Mouse (Mus musculus) spleen, postnatal 10 days (tissue): Measurements from ENCODE around the gene Ptgs1.

Experiments
- DNase-seq, 2 experiments: peaks; one replicate each; pipeline ENCODE4 v3.0.0; 2021 to 2022; ENCODE audit warnings: low spot score in 2 of 2

The Ptgs1 gene

DNA sequence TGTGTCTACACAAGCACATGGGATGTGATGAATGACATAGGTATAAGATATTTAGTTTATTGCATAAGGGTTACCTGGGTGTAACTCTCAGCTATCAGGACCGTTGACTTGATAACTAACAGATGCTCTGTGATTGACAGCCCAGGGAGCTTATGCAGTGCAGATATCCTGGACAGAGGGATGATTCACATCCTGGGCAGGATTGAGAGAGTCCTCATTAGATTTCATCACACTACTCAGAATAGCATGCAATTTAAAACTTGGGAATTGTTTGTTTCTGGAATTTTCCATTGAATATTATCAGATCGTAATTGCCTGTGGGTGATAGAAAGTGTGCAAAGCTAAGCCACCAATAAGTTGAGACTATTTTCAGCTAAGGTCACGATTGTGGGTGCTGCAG, 17.7 kb downstream of the Ptgs1 start:
- no peak for DNase-seq

DNA sequence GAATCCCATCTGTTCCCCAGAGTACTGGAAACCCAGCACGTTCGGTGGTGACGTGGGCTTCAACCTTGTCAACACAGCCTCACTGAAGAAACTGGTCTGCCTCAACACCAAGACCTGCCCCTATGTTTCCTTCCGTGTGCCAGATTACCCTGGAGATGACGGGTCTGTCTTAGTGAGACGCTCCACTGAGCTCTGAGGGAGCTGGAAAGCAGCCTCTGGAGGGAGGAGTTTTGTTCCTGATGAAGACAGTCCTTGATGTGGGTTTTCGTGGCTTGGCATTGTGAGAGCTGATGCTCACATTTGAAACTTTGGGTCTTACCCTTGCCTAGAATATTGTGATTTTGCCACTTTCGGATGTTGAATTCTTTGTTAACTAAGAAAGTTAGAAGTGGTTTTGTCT, 20.9 kb downstream of the Ptgs1 start:
- no peak for DNase-seq

DNA sequence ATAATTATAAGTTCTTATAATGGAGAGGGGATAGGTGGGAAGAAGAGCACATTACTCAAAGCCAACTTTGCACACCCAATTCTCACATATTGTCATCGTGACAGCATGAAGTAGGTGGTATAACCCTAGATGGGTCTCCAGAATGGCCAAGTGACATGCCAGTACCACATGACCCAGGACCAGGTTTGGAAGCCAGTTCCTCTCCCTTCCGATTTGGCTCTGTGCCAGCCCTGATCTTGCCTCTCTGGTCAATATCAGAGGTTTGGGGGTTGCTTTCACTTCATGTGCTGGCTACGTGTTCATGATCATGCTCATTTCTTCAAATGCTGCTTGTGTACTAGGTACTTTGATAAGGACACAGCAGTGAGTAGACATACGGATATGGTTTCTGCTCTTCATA, 22.3 kb downstream of the Ptgs1 start:
- DNase-seq: no peak

DNA sequence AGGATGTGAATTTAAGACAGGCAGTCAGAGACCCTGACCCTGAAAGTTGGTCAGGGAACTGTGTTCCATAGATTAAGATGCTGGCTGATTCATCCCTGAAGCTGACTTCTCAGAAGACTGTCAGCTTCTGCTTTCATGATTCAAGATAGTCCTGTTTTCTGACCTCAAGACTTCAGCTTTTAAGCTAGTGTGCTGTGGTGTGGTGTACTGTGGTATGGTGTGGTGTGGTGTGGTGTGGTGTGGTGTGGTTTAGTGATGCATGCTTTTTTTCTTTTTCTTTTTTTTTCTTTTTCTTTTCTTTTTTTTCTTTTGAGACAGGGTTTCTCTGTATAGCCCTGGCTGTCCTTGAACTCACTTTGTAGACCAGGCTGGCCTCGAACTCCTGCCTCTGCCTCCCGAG, 24.2 kb downstream of the Ptgs1 start:
- DNase-seq: no peak

DNA sequence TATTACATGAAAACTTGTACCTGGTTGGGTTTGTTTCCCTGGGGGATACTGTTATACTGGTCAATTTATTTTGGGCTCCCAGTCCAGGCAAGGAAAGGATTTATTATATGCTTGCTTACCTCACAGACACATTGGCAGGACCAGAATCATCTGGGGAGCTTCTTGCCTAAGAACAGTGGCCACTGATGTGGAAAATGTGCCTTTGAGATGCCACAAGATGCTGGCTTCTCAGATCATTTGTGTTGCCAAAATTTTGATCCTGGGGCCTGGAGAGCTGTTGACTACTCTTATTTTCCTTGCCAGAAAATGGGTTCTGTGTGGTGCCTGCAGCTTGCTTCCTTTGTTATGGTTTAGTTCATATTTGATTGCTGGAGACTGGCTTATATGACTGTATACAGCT, 26.7 kb downstream of the Ptgs1 start:
- DNase-seq: no peak

DNA sequence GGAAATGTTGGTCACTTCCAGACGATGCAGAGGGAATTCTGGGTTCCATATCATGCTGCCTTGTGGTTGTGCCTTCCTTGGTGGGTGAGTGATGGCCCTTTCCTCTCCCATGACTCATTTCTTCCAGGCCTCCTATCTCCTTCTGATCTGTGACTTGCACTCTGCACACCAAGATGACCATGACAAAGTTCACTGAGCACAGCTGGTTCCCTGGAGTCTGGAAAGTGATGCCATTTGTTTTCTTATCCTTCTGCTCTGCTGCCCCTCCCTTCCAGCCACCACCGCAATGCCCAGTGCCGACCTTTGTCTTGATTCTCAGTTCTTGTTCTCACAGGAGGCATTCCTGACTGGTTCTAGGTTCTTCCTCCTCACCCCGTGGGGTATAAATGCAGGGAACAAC, 29.2 kb downstream of the Ptgs1 start:
- no peak for DNase-seq

DNA sequence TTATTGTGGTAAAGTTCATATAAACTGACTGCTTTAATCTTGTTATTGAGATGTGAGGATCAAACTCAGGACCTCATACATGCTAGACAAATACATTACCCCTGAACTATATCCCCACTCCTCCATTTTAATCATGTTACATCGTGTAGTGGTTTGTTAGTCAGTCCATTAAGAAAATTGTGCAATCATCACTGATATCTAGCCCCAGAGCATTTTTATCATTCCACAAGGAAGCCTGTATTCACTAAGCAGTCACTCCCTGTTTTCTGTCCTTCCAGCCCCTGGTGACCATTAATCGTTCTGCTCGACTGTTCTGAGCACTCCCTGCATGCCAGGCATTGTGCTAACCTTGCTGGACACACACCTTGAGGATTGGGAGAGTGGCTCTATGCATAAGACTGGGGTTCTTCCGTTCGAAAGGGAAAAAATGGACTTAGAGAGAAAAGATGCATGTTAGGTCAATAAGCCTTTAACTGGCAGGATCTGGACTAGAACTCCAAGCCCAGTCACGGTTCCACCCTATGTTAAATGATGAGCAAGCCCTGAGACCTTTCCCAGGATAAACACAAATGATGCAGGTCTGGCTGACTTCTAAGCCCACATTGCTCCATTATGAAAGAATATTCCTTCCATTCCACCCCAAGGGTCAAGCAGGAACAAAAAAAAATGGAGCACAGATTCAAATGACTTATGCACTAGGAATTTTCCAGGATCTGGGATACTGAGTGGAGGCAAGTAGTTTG, 29.7 kb downstream of the Ptgs1 start:
- no peak for DNase-seq

DNA sequence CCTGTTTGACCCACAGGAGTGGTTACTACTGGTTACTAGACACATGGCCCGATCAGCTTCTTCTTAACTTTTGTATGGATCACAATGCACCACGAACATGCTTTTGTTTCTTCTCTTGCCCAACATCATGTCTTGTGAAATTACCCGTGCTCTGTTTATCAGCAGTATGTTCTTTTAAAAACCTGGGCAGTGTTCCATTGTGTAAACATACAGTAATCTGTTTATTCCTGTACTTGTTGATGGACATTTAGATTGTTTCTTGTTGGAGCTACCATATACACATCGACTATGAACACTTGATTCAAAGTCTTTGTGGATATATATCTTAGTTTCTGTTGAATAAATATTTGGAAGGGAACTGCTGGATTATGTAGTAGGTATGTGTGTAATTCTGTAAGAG, 31.8 kb downstream of the Ptgs1 start:
- no peak for DNase-seq

DNA sequence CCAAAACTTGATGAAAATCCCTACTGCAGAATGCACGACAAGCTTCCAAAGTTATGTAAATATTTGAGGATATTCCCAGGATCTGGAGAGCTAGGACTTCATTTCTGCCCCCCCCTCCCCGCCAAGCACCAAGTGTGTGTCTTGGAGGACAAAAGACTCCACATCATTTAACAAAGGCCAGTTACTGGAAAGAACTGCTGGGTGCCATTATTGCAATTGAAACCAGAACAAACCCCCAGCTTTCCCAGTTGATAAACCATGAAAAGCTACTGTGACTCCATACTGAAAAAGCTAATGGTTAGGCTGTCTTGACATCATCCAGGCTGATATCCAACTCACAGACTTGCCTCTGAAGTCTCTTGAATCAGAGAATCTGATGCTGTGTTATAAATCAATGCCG, 39.2 kb downstream of the Ptgs1 start:
- no peak for DNase-seq

DNA sequence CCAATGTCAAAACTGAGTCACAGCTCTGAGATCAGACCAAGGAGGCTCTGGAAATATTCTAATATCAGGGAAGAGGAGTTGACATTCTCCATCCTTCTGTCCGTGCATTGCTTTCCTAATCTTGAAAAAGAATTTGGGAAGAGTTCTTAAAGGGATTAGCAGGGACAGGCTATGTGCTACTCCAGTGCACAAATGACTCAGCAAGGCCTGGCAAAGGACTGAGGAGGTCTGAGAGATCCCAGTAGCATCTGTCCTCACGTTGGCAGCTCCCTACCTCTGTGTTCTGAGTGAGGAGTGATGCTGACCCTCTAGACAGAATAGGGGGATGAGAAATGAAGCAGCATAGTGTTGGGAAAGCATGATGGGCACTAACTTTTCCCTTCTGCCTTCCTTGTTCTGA, 40.0 kb downstream of the Ptgs1 start:
- no peak for DNase-seq

DNA sequence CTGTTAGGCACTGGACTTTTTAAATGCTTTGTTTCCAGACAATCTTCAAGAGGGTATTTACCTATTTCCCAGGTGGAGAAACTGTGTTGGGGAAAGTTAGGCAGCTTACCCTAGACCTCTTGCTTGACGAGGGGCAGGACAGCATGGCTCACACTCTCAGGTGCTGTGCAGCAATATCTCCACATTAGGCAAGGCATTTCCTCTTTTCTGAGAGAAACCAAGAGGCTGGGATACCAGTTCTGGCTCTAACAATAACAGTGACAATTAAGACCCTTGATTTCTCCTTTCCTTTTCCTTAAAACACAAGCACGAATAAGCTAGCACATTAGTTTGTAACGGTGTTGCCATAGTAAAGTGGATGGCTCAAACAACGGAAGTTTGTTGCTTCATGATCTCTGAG, 40.9 kb downstream of the Ptgs1 start:
- DNase-seq: no peak

DNA sequence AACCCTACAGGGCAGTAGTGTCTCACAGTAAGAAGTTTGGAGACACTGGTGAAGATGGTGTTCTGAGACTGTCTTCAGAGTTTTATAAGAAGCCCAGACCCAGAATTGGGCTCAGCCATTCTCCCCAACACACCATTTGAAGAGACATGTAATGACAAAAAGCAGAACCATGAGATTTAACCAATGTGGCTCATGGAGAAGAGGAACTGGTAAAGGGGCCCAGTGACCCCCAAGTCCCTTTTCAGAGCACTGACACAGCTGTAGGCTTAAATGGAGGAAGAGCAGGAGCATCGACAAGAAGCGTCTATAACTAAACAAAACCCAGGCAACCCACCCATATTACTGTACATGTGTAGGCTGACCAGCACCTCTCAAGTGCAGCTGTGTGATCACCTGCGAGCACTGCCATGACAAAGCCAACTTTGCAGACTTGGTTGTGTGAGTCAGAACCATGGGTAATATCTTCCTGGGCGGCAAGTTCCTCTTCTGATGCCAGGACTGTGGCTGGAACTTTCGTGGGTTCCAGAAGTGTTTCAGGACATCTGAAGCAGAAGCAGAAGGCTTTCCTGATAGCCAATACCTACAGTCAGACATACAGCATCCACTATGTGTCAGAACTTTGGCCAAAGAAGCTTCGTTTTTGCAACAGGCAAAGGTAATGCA, 42.2 kb downstream of the Ptgs1 start:
- no peak for DNase-seq

DNA sequence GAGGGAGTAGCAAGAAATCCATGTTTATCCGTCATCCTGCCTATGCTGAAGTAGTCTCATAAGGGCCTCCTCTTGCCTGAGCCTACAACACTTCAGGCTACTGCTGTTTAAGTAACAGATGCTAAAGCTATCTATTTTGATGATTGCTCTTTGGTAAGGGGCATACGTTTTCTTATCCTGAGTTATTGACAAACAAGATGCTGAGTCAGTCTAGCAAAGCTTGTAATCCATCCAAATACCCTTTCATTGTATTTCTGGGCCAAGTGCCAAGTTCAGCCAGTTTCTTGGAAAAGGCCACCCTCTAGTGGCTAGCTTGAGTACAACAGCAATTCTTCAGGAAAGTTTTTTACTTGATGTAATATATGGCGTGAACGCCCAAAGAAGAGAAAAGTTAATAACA, 46.2 kb downstream of the Ptgs1 start:
- peak in 1 of 2 experiments; percentile 56 for DNase-seq

DNA sequence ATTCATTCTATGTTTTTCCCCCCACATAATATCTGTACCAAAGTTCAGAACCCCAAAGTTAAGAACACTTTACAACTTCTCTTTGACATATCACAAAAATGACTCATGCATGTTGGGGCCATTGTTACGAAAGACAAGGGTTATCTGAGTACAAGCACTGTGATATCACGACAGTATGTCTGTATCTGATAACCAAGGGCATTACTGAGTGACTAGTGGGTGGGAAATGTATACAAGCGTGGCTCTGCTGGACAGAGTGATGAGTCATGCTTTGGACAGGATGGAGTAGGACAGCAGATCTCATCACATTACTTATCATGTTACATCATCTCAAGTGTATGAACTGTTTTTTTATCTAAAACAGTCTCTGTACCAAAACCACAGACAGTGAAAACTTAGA, 48.5 kb downstream of the Ptgs1 start:
- no peak for DNase-seq

DNA sequence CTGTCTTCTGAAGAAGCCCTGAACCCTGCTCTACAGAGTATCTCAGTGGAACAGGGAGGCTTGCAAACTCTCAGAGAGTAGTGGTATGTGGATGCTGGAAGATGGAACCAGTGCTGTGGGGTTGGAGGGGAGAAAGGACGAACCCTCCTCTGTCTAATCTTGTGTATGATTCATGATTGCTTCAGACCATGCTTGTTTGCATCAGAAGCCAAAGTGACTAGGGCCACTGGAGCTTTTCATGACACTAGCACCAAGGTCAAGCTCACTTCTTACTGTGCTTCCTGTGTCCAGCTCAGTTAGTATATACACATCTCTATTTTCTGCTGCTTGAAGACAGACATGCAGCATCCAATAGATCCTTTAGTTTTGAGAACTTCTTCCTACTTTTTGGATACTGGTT, 50.9 kb downstream of the Ptgs1 start:
- DNase-seq: no peak

DNA sequence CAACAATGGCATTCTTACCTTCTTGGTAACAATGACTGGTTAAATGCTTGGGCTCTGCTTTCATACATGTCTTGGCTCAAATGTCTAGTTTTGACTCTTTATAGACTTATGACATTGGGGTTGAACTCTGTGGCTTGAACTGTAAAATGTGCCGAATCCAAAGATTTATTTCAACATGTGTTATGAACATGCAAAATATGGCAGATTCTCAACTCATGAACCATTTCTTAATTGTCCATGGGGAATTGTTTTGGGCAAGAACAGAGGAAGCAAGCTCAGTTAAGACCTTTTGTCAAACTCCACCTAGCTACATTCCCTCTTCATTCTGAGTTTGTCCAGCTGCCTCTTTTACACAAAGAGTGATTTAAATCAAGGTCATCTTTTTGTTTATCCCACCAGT, 52.1 kb downstream of the Ptgs1 start:
- no peak for DNase-seq
